Mouse (Mus musculus): ENCODE results near the gene Luc7l2. TPM values are rescaled to one million over a fixed set of nuclear protein-coding genes. Genes with fewer than 3 reads are reported as not detected.

The Luc7l2 gene
- 36.1 and 37.4 TPM in 2 replicates for polyA plus RNA-seq (2016; fragmentation: Nextera tagmentation; extraction: Ambion mirVana)

GRCm38 (mm10) chr6:38551062-38551988, at the start of gene Luc7l2:
Gene Luc7l2, plus strand, starts transcription at chr6:38551334.
- H3K4me1 ChIP-seq = peaks cover 29% of the 10 kb centered on the region
- peak within 1 kb of the TSS; percentile 99 for H3K27ac ChIP-seq (replicated peaks)
- peaks cover 23% of the 10 kb centered on the region for H3K36me3 ChIP-seq
- WGBS = under 1% methylated on average over 90 of the region's 98 CpGs
- H3K4me3 ChIP-seq = peak within 1 kb of the TSS; percentile 89
- no peaks in the 10 kb centered on the region for H3K27me3 ChIP-seq (ENCODE audit: low read depth, poor library complexity, severe bottlenecking)
- no peaks in the 10 kb centered on the region for H3K9me3 ChIP-seq (replicated peaks)
- peak; percentile 97 for DNase-seq (ENCODE audit: low spot score)

- H3K4me1 ChIP-seq = no peaks in the 10 kb centered on the region
- no peak overlapping the region for H3K4me3 ChIP-seq
- no peak for DNase-seq (ENCODE audit: low spot score)
- no peaks in the 10 kb centered on the region for H3K27me3 ChIP-seq (ENCODE audit: low read depth, poor library complexity, severe bottlenecking)
- no peaks in the 10 kb centered on the region for H3K9me3 ChIP-seq (replicated peaks)
- 98% methylated on average over 1 of the region's 1 CpGs for WGBS
- peaks cover 4% of the 10 kb centered on the region; the same call in 1 of the 2 replicates for H3K36me3 ChIP-seq
- no peak overlapping the region for H3K27ac ChIP-seq (replicated peaks)
These were observed 39.0 kb upstream of the Luc7l2 start for GRCm38 (mm10) chr6:38512096-38512495.

GRCm38 (mm10) chr6:38512830-38513229, 38.3 kb upstream of the Luc7l2 start:
- Histone ChIP-seq H3K36me3 (peaks cover 3% of the 10 kb centered on the region; the same call in 1 of the 2 replicates), H3K4me1 (no peaks in the 10 kb centered on the region), H3K27me3 (ENCODE audit: low read depth, poor library complexity, severe bottlenecking) (no peaks in the 10 kb centered on the region), H3K4me3 (no peak overlapping the region), H3K27ac (replicated peaks) (no peak overlapping the region), H3K9me3 (replicated peaks) (no peaks in the 10 kb centered on the region)
- DNase-seq (ENCODE audit: low spot score) = no peak

GRCm38 (mm10) chr6:38515201-38515600, 35.9 kb upstream of the Luc7l2 start:
- Histone ChIP-seq H3K9me3 (replicated peaks) (no peaks in the 10 kb centered on the region), H3K27me3 (ENCODE audit: low read depth, poor library complexity, severe bottlenecking) (no peaks in the 10 kb centered on the region), H3K4me3 (no peak overlapping the region), H3K36me3 (peaks cover 3% of the 10 kb centered on the region; the same call in 1 of the 2 replicates), H3K27ac (replicated peaks) (no peak overlapping the region), H3K4me1 (no peaks in the 10 kb centered on the region)
- no peak for DNase-seq (ENCODE audit: low spot score)
- WGBS = 93% methylated on average over 4 of the region's 4 CpGs

- H3K4me1 ChIP-seq = no peaks in the 10 kb centered on the region
- H3K27ac ChIP-seq (replicated peaks) = no peak overlapping the region
- no peak overlapping the region for H3K4me3 ChIP-seq
- no peaks in the 10 kb centered on the region for H3K27me3 ChIP-seq (ENCODE audit: low read depth, poor library complexity, severe bottlenecking)
- H3K9me3 ChIP-seq (replicated peaks) = no peaks in the 10 kb centered on the region
- 25% methylated on average over 8 of the region's 8 CpGs for WGBS
- H3K36me3 ChIP-seq = peaks cover 3% of the 10 kb centered on the region; the same call in 1 of the 2 replicates
- DNase-seq (ENCODE audit: low spot score) = no peak
These were observed 27.3 kb upstream of the Luc7l2 start for GRCm38 (mm10) chr6:38523851-38524250.

GRCm38 (mm10) chr6:38531211-38531820, 19.8 kb upstream of the Luc7l2 start:
- 65% methylated on average over 5 of the region's 5 CpGs for WGBS
- Histone ChIP-seq H3K27ac (replicated peaks) (no peak overlapping the region), H3K4me3 (no peak overlapping the region), H3K27me3 (ENCODE audit: low read depth, poor library complexity, severe bottlenecking) (no peaks in the 10 kb centered on the region), H3K4me1 (peaks cover 22% of the 10 kb centered on the region), H3K9me3 (replicated peaks) (no peaks in the 10 kb centered on the region), H3K36me3 (no peaks in the 10 kb centered on the region)
- peak; percentile 31 for DNase-seq (ENCODE audit: low spot score)

- H3K4me3 ChIP-seq = peak overlapping the region; percentile 85
- WGBS = 11% methylated on average over 25 of the region's 25 CpGs
- no peak for DNase-seq (ENCODE audit: low spot score)
These were observed 18.4 kb upstream of the Luc7l2 start for GRCm38 (mm10) chr6:38532500-38533420.

GRCm38 (mm10) chr6:38533428-38534405, 17.4 kb upstream of the Luc7l2 start, which contains the start of gene Fmc1:
Gene Fmc1, plus strand, starts transcription at chr6:38533502.
- H3K4me1 ChIP-seq = peaks cover 22% of the 10 kb centered on the region
- no peaks in the 10 kb centered on the region for H3K36me3 ChIP-seq
- peak within 1 kb of the TSS; percentile 85 for H3K4me3 ChIP-seq
- WGBS = 6% methylated on average over 41 of the region's 41 CpGs
- peak; percentile 97 for DNase-seq (ENCODE audit: low spot score)
- H3K27me3 ChIP-seq (ENCODE audit: low read depth, poor library complexity, severe bottlenecking) = no peaks in the 10 kb centered on the region
- no peaks in the 10 kb centered on the region for H3K9me3 ChIP-seq (replicated peaks)
- H3K27ac ChIP-seq (replicated peaks) = peak within 1 kb of the TSS; percentile 96

More at GRCm38 (mm10) chr6:38532500-38533420, 18.4 kb upstream of the Luc7l2 start:
- H3K27me3 ChIP-seq (ENCODE audit: low read depth, poor library complexity, severe bottlenecking) = no peaks in the 10 kb centered on the region
- no peaks in the 10 kb centered on the region for H3K9me3 ChIP-seq (replicated peaks)
- no peaks in the 10 kb centered on the region for H3K36me3 ChIP-seq
- peaks cover 22% of the 10 kb centered on the region for H3K4me1 ChIP-seq
- peak overlapping the region; percentile 96 for H3K27ac ChIP-seq (replicated peaks)

GRCm38 (mm10) chr6:38534640-38535365, 16.3 kb upstream of the Luc7l2 start:
- peak overlapping the region; percentile 96 for H3K27ac ChIP-seq (replicated peaks)
- peak overlapping the region; percentile 85 for H3K4me3 ChIP-seq
- H3K27me3 ChIP-seq (ENCODE audit: low read depth, poor library complexity, severe bottlenecking) = no peaks in the 10 kb centered on the region
- no peaks in the 10 kb centered on the region for H3K9me3 ChIP-seq (replicated peaks)
- H3K4me1 ChIP-seq = peaks cover 22% of the 10 kb centered on the region
- DNase-seq (ENCODE audit: low spot score) = peak; percentile 100
- peaks cover 7% of the 10 kb centered on the region for H3K36me3 ChIP-seq
- WGBS = under 1% methylated on average over 53 of the region's 53 CpGs

GRCm38 (mm10) chr6:38535366-38535690, 15.8 kb upstream of the Luc7l2 start:
- Histone ChIP-seq H3K36me3 (peaks cover 13% of the 10 kb centered on the region), H3K27me3 (ENCODE audit: low read depth, poor library complexity, severe bottlenecking) (no peaks in the 10 kb centered on the region), H3K27ac (replicated peaks) (peak overlapping the region; percentile 96), H3K4me3 (peak overlapping the region; percentile 85), H3K9me3 (replicated peaks) (no peaks in the 10 kb centered on the region), H3K4me1 (peaks cover 22% of the 10 kb centered on the region)
- no peak for DNase-seq (ENCODE audit: low spot score)
- 6% methylated on average over 9 of the region's 9 CpGs for WGBS

- Histone ChIP-seq H3K4me3 (peak overlapping the region; percentile 85), H3K9me3 (replicated peaks) (no peaks in the 10 kb centered on the region), H3K27ac (replicated peaks) (no peak overlapping the region), H3K4me1 (peaks cover 22% of the 10 kb centered on the region), H3K36me3 (peaks cover 14% of the 10 kb centered on the region), H3K27me3 (ENCODE audit: low read depth, poor library complexity, severe bottlenecking) (no peaks in the 10 kb centered on the region)
- 84% methylated on average over 1 of the region's 1 CpGs for WGBS
- DNase-seq (ENCODE audit: low spot score) = no peak
These were observed 15.3 kb upstream of the Luc7l2 start for GRCm38 (mm10) chr6:38535788-38536187.
